Mouse (Mus musculus) heart, postnatal 0 days (tissue): ENCODE results near the gene Nxpe5.

Experiments
- CTCF ChIP-seq: IDR thresholded peaks from 2 replicates; pipeline ENCODE4 v1.5.1; 2016; ENCODE audit warnings: antibody characterized with exemption, control low read depth, low read depth
- EP300 ChIP-seq: IDR thresholded peaks from 2 replicates; pipeline ENCODE4 v1.6.1; 2016; ENCODE audit warnings: antibody characterized with exemption, low read depth

DNA sequence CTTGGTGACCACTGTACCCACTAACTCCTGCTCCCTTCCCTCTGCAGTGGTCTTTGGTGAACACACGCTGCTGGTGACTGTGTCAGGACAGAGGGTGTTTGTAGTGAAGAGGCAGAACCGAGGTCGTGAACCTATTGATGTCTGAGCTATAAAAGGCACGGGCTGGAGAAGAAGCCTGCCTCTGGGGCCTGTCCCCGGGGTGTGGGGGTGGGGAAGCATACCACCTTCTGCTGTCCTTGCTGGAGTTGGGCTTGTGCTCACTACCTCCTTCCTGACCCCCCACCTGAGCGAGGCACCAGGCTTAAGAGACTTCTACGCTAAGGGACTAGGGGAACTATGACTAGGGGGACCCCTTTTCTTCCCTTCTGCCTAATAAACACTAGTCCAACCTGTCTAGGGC is 33.3 kb downstream of the Nxpe5 start:
- TF ChIP-seq CTCF (no peak), EP300 (no peak)
